Mouse (Mus musculus): ENCODE measurements around the gene Tsc22d2. TPM values are rescaled to one million over a fixed set of nuclear protein-coding genes. Genes with fewer than 3 reads are reported as not detected.

Gene Tsc22d2
- polyA plus RNA-seq, 1 experiment from 2014 or later, result 8.4 TPM

DNA sequence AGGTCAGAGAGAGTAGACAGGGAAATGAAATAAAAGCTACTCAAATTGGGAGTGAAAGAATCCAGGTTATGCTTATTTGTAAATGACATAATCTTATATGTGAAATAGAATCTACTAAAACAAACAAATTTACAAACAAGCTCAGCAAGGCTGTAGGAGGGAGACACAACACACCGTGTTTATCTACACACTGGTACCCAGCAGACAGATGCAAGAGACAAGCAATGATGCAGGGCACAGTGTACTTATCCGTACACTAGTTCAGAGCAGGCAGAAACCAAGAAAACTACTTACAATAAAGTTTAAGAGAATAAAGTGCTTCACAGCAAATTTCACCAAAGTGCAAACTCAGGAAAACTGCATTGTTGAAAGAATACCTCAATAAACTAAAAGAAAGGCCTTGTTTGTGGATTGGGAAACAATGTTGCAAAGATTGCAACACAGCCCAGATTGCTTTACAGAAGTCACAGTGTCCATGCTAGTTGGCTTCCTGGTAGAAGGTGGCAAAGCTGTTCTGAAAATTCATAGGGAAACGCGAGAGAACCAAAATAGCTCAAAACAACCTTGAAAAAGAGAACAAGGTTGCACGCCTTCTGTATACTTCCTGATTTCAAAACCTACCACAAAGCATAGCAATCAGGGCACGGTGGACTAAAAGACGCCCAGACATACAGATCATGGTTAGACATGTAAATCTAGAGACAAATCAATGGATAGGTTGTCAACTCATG, 93.7 kb downstream of the Tsc22d2 start:
- Histone ChIP-seq H3K27me3 (ENCODE audit: low read depth, poor library complexity, severe bottlenecking) (no peaks in the 10 kb centered on the region), H3K4me1 (no peaks in the 10 kb centered on the region), H3K9me3 (replicated peaks) (no peaks in the 10 kb centered on the region), H3K27ac (no peak overlapping the region), H3K4me3 (no peak overlapping the region), H3K36me3 (no peaks in the 10 kb centered on the region)
- 90% methylated on average over 7 of the region's 7 CpGs for WGBS
- DNase-seq (ENCODE audit: low spot score), result no peak

DNA sequence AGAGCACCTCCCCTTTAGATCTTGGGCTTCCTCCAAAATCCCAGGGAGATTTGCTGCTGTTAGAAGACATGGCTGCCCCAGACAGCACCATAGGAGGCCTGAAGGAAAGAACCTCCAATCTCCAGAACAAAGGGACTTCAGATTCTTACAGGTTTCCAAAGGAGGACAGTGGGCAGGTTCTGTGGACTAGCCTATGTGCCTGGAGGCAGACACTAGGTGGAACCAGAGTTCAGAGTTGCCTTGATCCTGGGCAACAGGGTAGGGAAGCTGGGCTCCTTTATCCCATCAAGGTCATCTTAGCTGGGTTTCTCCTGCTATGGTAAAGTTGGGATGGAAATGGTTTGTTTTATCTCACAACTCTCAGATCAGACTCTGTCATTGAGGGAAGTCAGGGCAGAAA, 97.1 kb downstream of the Tsc22d2 start:
- no peak for DNase-seq (ENCODE audit: low spot score)
- Histone ChIP-seq H3K27me3 (ENCODE audit: low read depth, poor library complexity, severe bottlenecking) (no peaks in the 10 kb centered on the region), H3K4me1 (no peaks in the 10 kb centered on the region), H3K9me3 (replicated peaks) (no peaks in the 10 kb centered on the region), H3K4me3 (no peak overlapping the region), H3K36me3 (no peaks in the 10 kb centered on the region), H3K27ac (no peak overlapping the region)

DNA sequence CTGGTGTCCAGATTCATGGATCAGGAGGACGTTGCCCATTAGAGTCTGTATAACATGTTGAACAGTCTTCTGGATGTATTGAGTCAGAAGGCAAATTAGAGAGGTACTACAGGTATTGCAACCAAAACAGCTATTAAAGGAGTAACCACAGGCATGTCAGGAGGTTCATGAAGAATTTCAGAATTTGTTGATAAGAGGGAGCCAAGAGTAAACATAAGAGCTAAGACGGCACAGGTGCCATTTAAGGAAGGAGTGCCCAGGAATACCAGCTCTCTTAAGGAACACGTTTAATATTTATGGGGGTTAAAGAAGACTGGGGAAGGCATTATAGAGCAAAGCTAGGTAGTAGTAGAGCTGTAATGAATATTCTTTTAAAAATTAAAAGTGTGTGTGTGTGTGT, 98.2 kb downstream of the Tsc22d2 start:
- WGBS, result 82% methylated on average over 3 of the region's 3 CpGs
- Histone ChIP-seq H3K36me3 (no peaks in the 10 kb centered on the region), H3K27ac (no peak overlapping the region), H3K9me3 (replicated peaks) (no peaks in the 10 kb centered on the region), H3K27me3 (ENCODE audit: low read depth, poor library complexity, severe bottlenecking) (no peaks in the 10 kb centered on the region), H3K4me3 (no peak overlapping the region), H3K4me1 (no peaks in the 10 kb centered on the region)
- no peak for DNase-seq (ENCODE audit: low spot score)

DNA sequence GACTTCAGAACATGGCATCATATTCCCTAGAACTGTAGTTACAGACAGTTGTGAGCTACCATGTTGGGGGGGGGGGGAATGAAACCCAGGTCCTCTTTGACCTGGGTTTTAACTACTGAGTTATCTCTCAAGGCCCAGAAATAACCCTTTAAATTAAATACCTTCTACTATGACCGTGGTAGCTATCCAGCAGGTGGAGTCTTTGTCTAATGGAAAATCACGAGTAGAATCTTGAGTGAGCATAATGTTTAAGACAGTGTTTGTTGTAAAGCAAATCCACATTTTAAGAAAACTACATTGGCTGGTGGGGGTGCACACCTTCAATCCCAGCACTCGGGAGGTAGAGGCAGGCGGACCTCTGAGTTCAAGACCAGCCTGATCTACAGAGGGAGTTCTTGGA, 99.0 kb downstream of the Tsc22d2 start:
- Histone ChIP-seq H3K9me3 (replicated peaks) (no peaks in the 10 kb centered on the region), H3K4me1 (no peaks in the 10 kb centered on the region), H3K27me3 (ENCODE audit: low read depth, poor library complexity, severe bottlenecking) (no peaks in the 10 kb centered on the region), H3K36me3 (no peaks in the 10 kb centered on the region), H3K4me3 (no peak overlapping the region), H3K27ac (no peak overlapping the region)
- 87% methylated on average over 4 of the region's 4 CpGs for WGBS
- no peak for DNase-seq (ENCODE audit: low spot score)

DNA sequence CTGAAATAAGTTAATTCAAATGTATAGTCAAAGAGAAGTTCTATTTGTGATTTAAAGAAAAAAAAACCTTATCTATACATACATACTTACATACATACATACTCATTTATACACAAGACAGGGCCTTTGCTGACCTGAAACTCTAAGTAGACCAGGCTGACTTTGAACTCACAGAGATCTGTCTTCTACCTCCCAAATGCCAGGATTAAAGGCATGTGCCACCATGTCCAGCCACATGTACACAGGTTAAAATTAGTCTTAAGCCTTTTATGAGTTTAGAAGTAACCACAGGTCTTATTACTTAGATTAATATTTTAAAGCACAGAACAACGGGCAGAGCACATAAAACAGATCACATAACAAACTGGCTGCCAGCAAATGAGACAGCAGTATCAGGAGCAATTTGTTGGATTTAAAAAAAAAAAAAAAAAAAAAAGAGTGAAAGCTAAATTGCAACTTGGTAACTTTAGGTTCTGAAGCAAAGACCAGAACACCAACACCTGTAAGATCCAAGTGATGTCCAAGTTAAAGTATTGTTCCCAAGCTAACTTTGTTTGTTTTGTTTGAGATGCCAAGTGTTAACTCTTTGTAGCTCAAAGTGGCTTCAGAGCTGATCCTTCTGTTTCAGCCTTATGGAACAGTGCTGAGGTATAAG, 101.6 kb downstream of the Tsc22d2 start:
- Histone ChIP-seq H3K4me3 (no peak overlapping the region), H3K4me1 (no peaks in the 10 kb centered on the region), H3K27me3 (ENCODE audit: low read depth, poor library complexity, severe bottlenecking) (no peaks in the 10 kb centered on the region), H3K36me3 (peaks cover 10% of the 10 kb centered on the region), H3K27ac (no peak overlapping the region), H3K9me3 (replicated peaks) (no peaks in the 10 kb centered on the region)
- no peak for DNase-seq (ENCODE audit: low spot score)
- WGBS, result 77% methylated on average over 1 of the region's 1 CpGs

Other genes with a start within 250 kb of the Tsc22d2 start
- 60.3 and 62.8 TPM in 2 replicates for gene Eif2a, start 111.1 kb downstream of the Tsc22d2 start, polyA plus RNA-seq (2016; fragmentation: Nextera tagmentation; extraction: Ambion mirVana)
- gene Serp1, start 111.2 kb downstream of the Tsc22d2 start, polyA plus RNA-seq (2016; fragmentation: Nextera tagmentation; extraction: Ambion mirVana), result 151 and 167 TPM in 2 replicates
- 14.9 and 15.5 TPM in 2 replicates for gene Selenot, start 161.9 kb downstream of the Tsc22d2 start, polyA plus RNA-seq (2016; fragmentation: Nextera tagmentation; extraction: Ambion mirVana)
- not detected in 2 replicates for gene Erich6, start 222.5 kb downstream of the Tsc22d2 start, polyA plus RNA-seq (2016; fragmentation: Nextera tagmentation; extraction: Ambion mirVana)

Measured in limb, embryonic 10.5 days (tissue).